Mouse (Mus musculus): ENCODE results near the gene 9130230L23Rik. TPM values are rescaled to one million over a fixed set of nuclear protein-coding genes. Genes with fewer than 3 reads are reported as not detected.
A peak's percentile ranks its signal among the peaks of the same experiment; 100 is the strongest.

Gene 9130230L23Rik
- polyA plus RNA-seq, 1 experiment from 2014 or later = not detected

- 17% methylated on average over 3 of the region's 3 CpGs for WGBS
- ATAC-seq (ENCODE audit: low FRiP score, low read depth) = no peak
- Histone ChIP-seq H3K4me3 (no peak overlapping the region), H3K4me1 (replicated peaks) (peaks cover 18% of the 10 kb centered on the region), H3K27ac (replicated peaks) (peak overlapping the region; percentile 92), H3K27me3 (no peaks in the 10 kb centered on the region), H3K9ac (no peak overlapping the region), H3K36me3 (no peaks in the 10 kb centered on the region), H3K9me3 (no peaks in the 10 kb centered on the region), H3K4me2 (peak overlapping the region; percentile 48)
Measured at GRCm38 (mm10) chr5:65949822-65950221, 54.3 kb downstream of the 9130230L23Rik start.

- Histone ChIP-seq H3K9me3 (no peaks in the 10 kb centered on the region), H3K36me3 (no peaks in the 10 kb centered on the region), H3K27me3 (no peaks in the 10 kb centered on the region), H3K4me2 (no peak overlapping the region), H3K4me3 (no peak overlapping the region), H3K4me1 (replicated peaks) (no peaks in the 10 kb centered on the region), H3K9ac (no peak overlapping the region), H3K27ac (replicated peaks) (no peak overlapping the region)
- 74% methylated on average over 4 of the region's 4 CpGs for WGBS
- ATAC-seq (ENCODE audit: low FRiP score, low read depth) = no peak
Measured at GRCm38 (mm10) chr5:65941145-65941544, 62.9 kb downstream of the 9130230L23Rik start.

GRCm38 (mm10) chr5:65937998-65938715 is 65.9 kb downstream of the 9130230L23Rik start:
- no peak overlapping the region for H3K9ac ChIP-seq
- no peaks in the 10 kb centered on the region for H3K27me3 ChIP-seq
- no peak overlapping the region for H3K4me3 ChIP-seq
- no peaks in the 10 kb centered on the region for H3K9me3 ChIP-seq
- no peak overlapping the region for H3K4me2 ChIP-seq
- no peaks in the 10 kb centered on the region for H3K36me3 ChIP-seq
- H3K27ac ChIP-seq (replicated peaks) = no peak overlapping the region
- no peaks in the 10 kb centered on the region for H3K4me1 ChIP-seq (replicated peaks)
- peak; percentile 75 for ATAC-seq (ENCODE audit: low FRiP score, low read depth)
- WGBS = 60% methylated on average over 9 of the region's 9 CpGs

GRCm38 (mm10) chr5:65937011-65937726 is 66.9 kb downstream of the 9130230L23Rik start:
- H3K27ac ChIP-seq (replicated peaks) = no peak overlapping the region
- no peak overlapping the region for H3K9ac ChIP-seq
- no peaks in the 10 kb centered on the region for H3K36me3 ChIP-seq
- H3K4me1 ChIP-seq (replicated peaks) = no peaks in the 10 kb centered on the region
- H3K4me2 ChIP-seq = no peak overlapping the region
- no peaks in the 10 kb centered on the region for H3K27me3 ChIP-seq
- H3K4me3 ChIP-seq = no peak overlapping the region
- no peak for ATAC-seq (ENCODE audit: low FRiP score, low read depth)
- WGBS = 73% methylated on average over 11 of the region's 11 CpGs
- no peaks in the 10 kb centered on the region for H3K9me3 ChIP-seq

- Histone ChIP-seq H3K27me3 (no peaks in the 10 kb centered on the region), H3K9me3 (no peaks in the 10 kb centered on the region), H3K4me1 (replicated peaks) (no peaks in the 10 kb centered on the region), H3K36me3 (no peaks in the 10 kb centered on the region), H3K9ac (no peak within 1 kb of the TSS), H3K27ac (replicated peaks) (no peak within 1 kb of the TSS), H3K4me3 (no peak within 1 kb of the TSS), H3K4me2 (no peak within 1 kb of the TSS)
- WGBS = 87% methylated on average over 5 of the region's 5 CpGs
- no peak for ATAC-seq (ENCODE audit: low FRiP score, low read depth)
Measured at GRCm38 (mm10) chr5:65934783-65935182, 69.3 kb downstream of the 9130230L23Rik start, which contains the start of gene Chrna9. TSS of gene Chrna9 (plus strand) at chr5:65934921.

GRCm38 (mm10) chr5:65933764-65934163 is 70.3 kb downstream of the 9130230L23Rik start:
- H3K36me3 ChIP-seq = no peaks in the 10 kb centered on the region
- 92% methylated on average over 2 of the region's 2 CpGs for WGBS
- H3K9me3 ChIP-seq = no peaks in the 10 kb centered on the region
- no peak for ATAC-seq (ENCODE audit: low FRiP score, low read depth)
- no peak overlapping the region for H3K4me3 ChIP-seq
- H3K27ac ChIP-seq (replicated peaks) = no peak overlapping the region
- H3K4me1 ChIP-seq (replicated peaks) = no peaks in the 10 kb centered on the region
- H3K4me2 ChIP-seq = no peak overlapping the region
- H3K27me3 ChIP-seq = no peaks in the 10 kb centered on the region
- no peak overlapping the region for H3K9ac ChIP-seq

- H3K4me1 ChIP-seq (replicated peaks) = no peaks in the 10 kb centered on the region
- H3K36me3 ChIP-seq = no peaks in the 10 kb centered on the region
- H3K9ac ChIP-seq = no peak overlapping the region
- no peak overlapping the region for H3K27ac ChIP-seq (replicated peaks)
- no peaks in the 10 kb centered on the region for H3K27me3 ChIP-seq
- no peaks in the 10 kb centered on the region for H3K9me3 ChIP-seq
- ATAC-seq (ENCODE audit: low FRiP score, low read depth) = no peak
- H3K4me2 ChIP-seq = no peak overlapping the region
- H3K4me3 ChIP-seq = no peak overlapping the region
- 89% methylated on average over 4 of the region's 4 CpGs for WGBS
Measured at GRCm38 (mm10) chr5:65933258-65933657, 70.8 kb downstream of the 9130230L23Rik start.

- Histone ChIP-seq H3K4me3 (no peak overlapping the region), H3K27ac (replicated peaks) (no peak overlapping the region), H3K9ac (no peak overlapping the region), H3K4me1 (replicated peaks) (no peaks in the 10 kb centered on the region), H3K9me3 (no peaks in the 10 kb centered on the region), H3K27me3 (no peaks in the 10 kb centered on the region), H3K36me3 (no peaks in the 10 kb centered on the region), H3K4me2 (no peak overlapping the region)
- 68% methylated on average over 4 of the region's 4 CpGs for WGBS
- no peak for ATAC-seq (ENCODE audit: low FRiP score, low read depth)
Measured at GRCm38 (mm10) chr5:65930171-65930570, 73.9 kb downstream of the 9130230L23Rik start.

Small RNAs within 50 kb of the gene (microRNA-seq; reads per million reads assigned to microRNA genes)
- gene Gm25952 = not detected

Other genes with a start within 250 kb of the 9130230L23Rik start
- gene N4bp2, start 240.8 kb downstream of the 9130230L23Rik start, polyA plus RNA-seq (2015; fragmentation: Nextera tagmentation; extraction: Ambion mirVana) = 14.3 and 15.7 TPM in 2 replicates
- gene Rhoh, start 143.1 kb downstream of the 9130230L23Rik start, polyA plus RNA-seq (2015; fragmentation: Nextera tagmentation; extraction: Ambion mirVana) = 0.38 and 0.60 TPM in 2 replicates
- not detected in 2 replicates for gene Chrna9, start 69.4 kb downstream of the 9130230L23Rik start, polyA plus RNA-seq (2015; fragmentation: Nextera tagmentation; extraction: Ambion mirVana)
- gene Rbm47, start 168.8 kb upstream of the 9130230L23Rik start, polyA plus RNA-seq (2015; fragmentation: Nextera tagmentation; extraction: Ambion mirVana) = 5.3 and 5.8 TPM in 2 replicates